In the genomic region with DNA sequence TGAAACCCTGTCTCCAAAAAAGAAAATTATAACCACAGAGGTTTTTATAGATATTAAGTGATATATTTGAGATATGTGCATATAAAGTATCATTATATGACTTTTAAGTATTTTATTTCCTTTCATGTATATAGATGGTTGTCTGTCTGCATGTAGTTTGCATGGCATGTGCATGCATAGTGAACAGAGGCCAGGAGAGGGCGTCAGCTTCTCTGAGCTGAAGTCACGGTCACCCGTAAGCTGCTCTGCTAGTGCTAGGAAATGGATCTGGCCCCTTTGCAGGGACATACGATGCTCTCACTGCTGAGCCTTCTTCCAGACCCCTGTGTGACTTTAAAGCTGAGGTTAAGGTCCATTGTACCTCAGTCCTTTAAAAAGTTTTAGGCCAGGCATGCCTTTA, we compare ENCODE assay signal across 13 mouse cellular contexts. TPM values are rescaled to one million over a fixed set of nuclear protein-coding genes. Genes with fewer than 3 reads are reported as not detected.
DNase-seq lines count a peak whose midpoint lies in the region; ATAC-seq and TF ChIP-seq lines count a peak whose summit lies in the region.
"Had no signal": no experiment of that assay in that cellular context is flagged by ENCODE, and none has a peak within 500 bp of the region (broad histone marks: within the 10 kb centered on the region; RNA-seq: fewer than 3 reads in every experiment).

No protein-coding gene starts in this region.

- TF ChIP-seq EP300 in heart, adult 2 months (IDR thresholded peaks at IDR 0.05; ENCODE audit: insufficient read depth, low read depth, low read length): no peak
- TF ChIP-seq EP300 in liver, postnatal 0 days (IDR thresholded peaks at IDR 0.05; ENCODE audit: low read depth): no peak

- H3K4me1 ChIP-seq in heart, adult 2 months (ENCODE audit: control insufficient read depth, insufficient read depth, low read length): peaks cover 3% of the 10 kb centered on the region
- no peaks in the 10 kb centered on the region for H3K4me1 ChIP-seq in liver, postnatal 0 days (ENCODE audit: insufficient read depth)
- H3K4me1 ChIP-seq in liver, embryonic 11.5 days (replicated peaks; ENCODE audit: control insufficient read depth, insufficient read depth, low read length): no peaks in the 10 kb centered on the region
- H3K4me1 ChIP-seq in cortical plate, adult 2 months (ENCODE audit: control insufficient read depth, insufficient read depth, low read length): peaks cover 2% of the 10 kb centered on the region; the same call in 1 of the 2 replicates
- H3K4me1 ChIP-seq: hindbrain, embryonic 15.5 days; liver, embryonic 15.5 days; megakaryocyte, embryonic 14.5 days had no signal

- no peaks in the 10 kb centered on the region for H3K9me3 ChIP-seq in liver, postnatal 0 days (ENCODE audit: low read length)
- H3K9me3 ChIP-seq in liver, embryonic 11.5 days (ENCODE audit: control insufficient read depth, low read length): no peaks in the 10 kb centered on the region
- H3K9me3 ChIP-seq: hindbrain, embryonic 15.5 days; liver, embryonic 15.5 days; megakaryocyte, embryonic 14.5 days had no signal

- ATAC-seq in liver, postnatal 0 days: no peak
- ATAC-seq in liver, embryonic 11.5 days (replicated peaks; ENCODE audit: low FRiP score): no peak

- no peak overlapping the region for H3K9ac ChIP-seq in heart, adult 2 months (ENCODE audit: low read depth, low read length)
- no peak overlapping the region for H3K9ac ChIP-seq in liver, postnatal 0 days (replicated peaks)
- H3K9ac ChIP-seq in liver, embryonic 11.5 days (ENCODE audit: low read depth, low read length): no peak overlapping the region
- H3K9ac ChIP-seq: hindbrain, embryonic 15.5 days; liver, embryonic 15.5 days had no signal

- H3K4me2 ChIP-seq in liver, postnatal 0 days (ENCODE audit: low read depth, low read length): no peak overlapping the region
- H3K4me2 ChIP-seq in liver, embryonic 11.5 days: no peak overlapping the region
- H3K4me2 ChIP-seq: hindbrain, embryonic 15.5 days; liver, embryonic 15.5 days had no signal

- no peaks in the 10 kb centered on the region for H3K27me3 ChIP-seq in heart, adult 2 months (ENCODE audit: control insufficient read depth, insufficient read depth, low read length)
- no peaks in the 10 kb centered on the region for H3K27me3 ChIP-seq in liver, postnatal 0 days (ENCODE audit: insufficient read depth, low read length)
- no peaks in the 10 kb centered on the region for H3K27me3 ChIP-seq in liver, embryonic 11.5 days (replicated peaks; ENCODE audit: control insufficient read depth, insufficient read depth, low read length)
- H3K27me3 ChIP-seq: hindbrain, embryonic 15.5 days; liver, embryonic 15.5 days; megakaryocyte, embryonic 14.5 days had no signal

- WGBS in heart, adult 2 months: 76% methylated on average over 4 of the region's 4 CpGs
- WGBS in liver, postnatal 0 days (ENCODE audit: insufficient replicate concordance): 81% methylated on average over 4 of the region's 4 CpGs
- 83% methylated on average over 4 of the region's 4 CpGs for WGBS in liver, embryonic 11.5 days

- TF ChIP-seq POLR2A in heart, adult 2 months (IDR thresholded peaks at IDR 0.05; ENCODE audit: insufficient read depth, low read depth, low read length): no peak
- TF ChIP-seq POLR2A in cortical plate, adult 2 months (IDR thresholded peaks at IDR 0.05; ENCODE audit: extremely low read depth, insufficient read depth, low read length): no peak

- TF ChIP-seq CTCF in heart, adult 2 months (IDR thresholded peaks at IDR 0.05): peak; percentile 40
- TF ChIP-seq CTCF in liver, postnatal 0 days (IDR thresholded peaks at IDR 0.05; ENCODE audit: low read depth): peak; percentile 39; the same call in 1 of the 2 replicates
- TF ChIP-seq CTCF in cortical plate, adult 2 months (IDR thresholded peaks at IDR 0.05; ENCODE audit: extremely low read depth, insufficient read depth, low read length): 0 out of 2 replicates have a peak, but pooled peaks have one; percentile 10

- H3K4me3 ChIP-seq in heart, adult 2 months: no peak overlapping the region
- H3K4me3 ChIP-seq in liver, postnatal 0 days (ENCODE audit: low read depth, low read length): no peak overlapping the region
- no peak overlapping the region for H3K4me3 ChIP-seq in liver, embryonic 11.5 days (ENCODE audit: low read depth, low read length)
- H3K4me3 ChIP-seq in cortical plate, adult 2 months (ENCODE audit: insufficient read depth, low read length): no peak overlapping the region
- H3K4me3 ChIP-seq: hindbrain, embryonic 15.5 days; liver, embryonic 15.5 days; megakaryocyte, embryonic 14.5 days had no signal

- no peaks in the 10 kb centered on the region for H3K79me2 ChIP-seq in heart, adult 2 months (replicated peaks; ENCODE audit: control insufficient read depth, insufficient read depth, low read length)

- DNase-seq in heart, adult 2 months: no peak
- DNase-seq in heart, postnatal 36 days: no peak
- DNase-seq in liver, postnatal 0 days: no peak
- no peak for DNase-seq in liver, embryonic 11.5 days (ENCODE audit: low spot score)
- DNase-seq in ES-CJ7 (ENCODE audit: low read depth, low spot score): peak; percentile 56
- DNase-seq in embryo, embryonic 9.5 days (ENCODE audit: extremely low spot score): no peak
- no peak for DNase-seq in cerebellum, postnatal 4 days (ENCODE audit: low spot score in 2 of 2)
- DNase-seq: adrenal gland, postnatal 36 days; spleen, adult 18-20 months had no signal

- no peak overlapping the region for H3K27ac ChIP-seq in heart, adult 2 months
- no peak overlapping the region for H3K27ac ChIP-seq in liver, postnatal 0 days (ENCODE audit: low read depth)
- no peak overlapping the region for H3K27ac ChIP-seq in liver, embryonic 11.5 days (ENCODE audit: low read depth, low read length)
- no peak overlapping the region for H3K27ac ChIP-seq in cortical plate, adult 2 months (ENCODE audit: insufficient read depth, low read length)
- H3K27ac ChIP-seq: hindbrain, embryonic 15.5 days; liver, embryonic 15.5 days had no signal

- H3K36me3 ChIP-seq in heart, adult 2 months (ENCODE audit: control insufficient read depth, insufficient read depth, low read length): peaks cover 5% of the 10 kb centered on the region
- peaks cover 87% of the 10 kb centered on the region for H3K36me3 ChIP-seq in liver, postnatal 0 days (replicated peaks; ENCODE audit: insufficient read depth, low read length)
- H3K36me3 ChIP-seq in liver, embryonic 11.5 days (ENCODE audit: control insufficient read depth, insufficient read depth, low read length): peaks cover 72% of the 10 kb centered on the region

- intact Hi-C loops in heart, adult 2 months (cut with DNase I): no loop called here
- intact Hi-C loops in heart, postnatal 36 days (cut with DNase I): no loop called here

RNA-seq across cellular contexts. Expression of a gene that starts 13.0 kb away (rescaled TPM):
- 10 to 100 TPM; 25.9 to 27.1 TPM for total RNA-seq in heart, adult 2 months (2021)
- polyA plus RNA-seq in heart, adult 2 months (2012; rRNA removed): 23.2 and 25.4 TPM in 2 replicates
- 10 to 100 TPM; 31.7 to 35.1 TPM for total RNA-seq in heart, postnatal 36 days (2021)
- polyA plus RNA-seq in liver, postnatal 0 days (2015; fragmentation: Nextera tagmentation; extraction: Ambion mirVana): 11.0 and 11.8 TPM in 2 replicates
- polyA plus RNA-seq in liver, embryonic 11.5 days (2014; fragmentation: Nextera tagmentation; extraction: Ambion mirVana): 27.0 and 27.4 TPM in 2 replicates
- 34.1 and 38.7 TPM in 2 replicates for polyA plus RNA-seq in cortical plate, adult 2 months (2012; rRNA removed)

RNA-seq across cellular contexts. Expression of a gene that starts 42.9 kb away (rescaled TPM):
- 10 to 100 TPM; 91.5 to 98.7 TPM for total RNA-seq in heart, adult 2 months (2021)
- polyA plus RNA-seq in heart, adult 2 months (2012; rRNA removed): 89.6 and 97.1 TPM in 2 replicates
- 100 to 1,000 TPM in 1 of 2 experiments, 10 to 100 TPM in 1; 99.6 to 103 TPM for total RNA-seq in heart, postnatal 36 days (2021)
- 79.7 and 86.6 TPM in 2 replicates for polyA plus RNA-seq in liver, postnatal 0 days (2015; fragmentation: Nextera tagmentation; extraction: Ambion mirVana)
- polyA plus RNA-seq in liver, embryonic 11.5 days (2014; fragmentation: Nextera tagmentation; extraction: Ambion mirVana): 122 and 125 TPM in 2 replicates
- 294 and 320 TPM in 2 replicates for polyA plus RNA-seq in cortical plate, adult 2 months (2012; rRNA removed)
